Mouse (Mus musculus) mouse embryonic stem cell (cell line): ENCODE measurements around the gene Nr4a2.

Experiments
- in situ Hi-C, 2 experiments: fragments of 300-500 bp; cut with MboI; formaldehyde crosslinking; loops; 1 replicate in 1 of 2; 3 replicates in 1 of 2; pipeline ENCODE4 v1.14.3; 2019 to 2020; ENCODE audit warnings: low sequenced_read_pairs in 2 of 2, low pct_unique_long_range_greater_than_20kb in 1 of 2, mixed read lengths in 1 of 2; ENCODE audit not compliant: unreplicated experiment in 1 of 2

The Nr4a2 gene

GRCm38 (mm10) chr2:57123991-57124840, at the start of gene Nr4a2:
Gene Nr4a2 (minus strand): TSS chr2:57124003.
- in situ Hi-C loops, result no loop called here

- in situ Hi-C loops, result no loop called here
These were observed 41.6 kb upstream of the Nr4a2 start for GRCm38 (mm10) chr2:57165416-57165815.

GRCm38 (mm10) chr2:57156814-57157213, 33.0 kb upstream of the Nr4a2 start:
- in situ Hi-C loops, result no loop called here

- in situ Hi-C loops, result no loop called here
These were observed 26.0 kb upstream of the Nr4a2 start for GRCm38 (mm10) chr2:57149796-57150195.

- in situ Hi-C loops, result no loop called here
These were observed 24.4 kb upstream of the Nr4a2 start for GRCm38 (mm10) chr2:57148231-57148630.

- in situ Hi-C loops, result no loop called here
These were observed 22.0 kb upstream of the Nr4a2 start for GRCm38 (mm10) chr2:57145646-57146421.

- in situ Hi-C loops, result no loop called here
These were observed 14.8 kb upstream of the Nr4a2 start for GRCm38 (mm10) chr2:57138594-57138993.

- in situ Hi-C loops, result no loop called here
These were observed 3.7 kb upstream of the Nr4a2 start for GRCm38 (mm10) chr2:57127461-57127860.

GRCm38 (mm10) chr2:57125891-57126290, 2.1 kb upstream of the Nr4a2 start:
- in situ Hi-C loops, result no loop called here

GRCm38 (mm10) chr2:57122986-57123980, 520 bp downstream of the Nr4a2 start:
- in situ Hi-C loops, result no loop called here

GRCm38 (mm10) chr2:57121110-57121509, 2.7 kb downstream of the Nr4a2 start:
- in situ Hi-C loops, result no loop called here

- in situ Hi-C loops, result no loop called here
These were observed 6.4 kb downstream of the Nr4a2 start for GRCm38 (mm10) chr2:57117201-57117951.

- in situ Hi-C loops, result no loop called here
These were observed 7.2 kb downstream of the Nr4a2 start for GRCm38 (mm10) chr2:57116366-57117200.

GRCm38 (mm10) chr2:57115864-57116365, 7.9 kb downstream of the Nr4a2 start:
- in situ Hi-C loops, result no loop called here

- in situ Hi-C loops, result no loop called here
These were observed 8.5 kb downstream of the Nr4a2 start for GRCm38 (mm10) chr2:57115181-57115863.
